Mouse (Mus musculus): ENCODE results near the gene Yju2.

The Yju2 gene

GRCm38 (mm10) chr17:55959946-55960740, 1.2 kb downstream of the Yju2 start:
- in situ Hi-C loops (cut with MboI; ENCODE audit: low sequenced_read_pairs) = no loop called here

GRCm38 (mm10) chr17:55960791-55961190, 1.9 kb downstream of the Yju2 start:
- in situ Hi-C loops (cut with MboI; ENCODE audit: low sequenced_read_pairs) = no loop called here

- in situ Hi-C loops (cut with MboI; ENCODE audit: low sequenced_read_pairs) = no loop called here
These were observed 2.7 kb downstream of the Yju2 start for GRCm38 (mm10) chr17:55961631-55962030.

GRCm38 (mm10) chr17:55963171-55963570, 4.3 kb downstream of the Yju2 start:
- in situ Hi-C loops (cut with MboI; ENCODE audit: low sequenced_read_pairs) = no loop called here

- in situ Hi-C loops (cut with MboI; ENCODE audit: low sequenced_read_pairs) = no loop called here
These were observed 5.6 kb downstream of the Yju2 start for GRCm38 (mm10) chr17:55964496-55964895.

- in situ Hi-C loops (cut with MboI; ENCODE audit: low sequenced_read_pairs) = no loop called here
These were observed 6.1 kb downstream of the Yju2 start for GRCm38 (mm10) chr17:55964996-55965395.

- in situ Hi-C loops (cut with MboI; ENCODE audit: low sequenced_read_pairs) = no loop called here
These were observed 8.3 kb downstream of the Yju2 start for GRCm38 (mm10) chr17:55967186-55967585.

GRCm38 (mm10) chr17:55968210-55968609, 9.3 kb downstream of the Yju2 start:
- in situ Hi-C loops (cut with MboI; ENCODE audit: low sequenced_read_pairs) = no loop called here

GRCm38 (mm10) chr17:55969560-55969959, 10.7 kb downstream of the Yju2 start:
- in situ Hi-C loops (cut with MboI; ENCODE audit: low sequenced_read_pairs) = no loop called here

GRCm38 (mm10) chr17:55969966-55970891, 11.3 kb downstream of the Yju2 start, which contains the start of gene Shd:
TSS of gene Shd (plus strand) at chr17:55970467.
- in situ Hi-C loops (cut with MboI; ENCODE audit: low sequenced_read_pairs) = no loop called here

- in situ Hi-C loops (cut with MboI; ENCODE audit: low sequenced_read_pairs) = no loop called here
These were observed 12.6 kb downstream of the Yju2 start for GRCm38 (mm10) chr17:55971453-55971852.

- in situ Hi-C loops (cut with MboI; ENCODE audit: low sequenced_read_pairs) = no loop called here
These were observed 17.5 kb downstream of the Yju2 start for GRCm38 (mm10) chr17:55976255-55976862.

- in situ Hi-C loops (cut with MboI; ENCODE audit: low sequenced_read_pairs) = no loop called here
These were observed 18.4 kb downstream of the Yju2 start for GRCm38 (mm10) chr17:55977301-55977700.

- in situ Hi-C loops (cut with MboI; ENCODE audit: low sequenced_read_pairs) = no loop called here
These were observed 27.4 kb downstream of the Yju2 start, which contains the start of gene Fsd1 for GRCm38 (mm10) chr17:55986030-55986961. TSS of gene Fsd1 (plus strand) at chr17:55986509.

- in situ Hi-C loops (cut with MboI; ENCODE audit: low sequenced_read_pairs) = no loop called here
These were observed 31.5 kb downstream of the Yju2 start for GRCm38 (mm10) chr17:55990278-55990898.

- in situ Hi-C loops (cut with MboI; ENCODE audit: low sequenced_read_pairs) = no loop called here
These were observed 37.1 kb downstream of the Yju2 start for GRCm38 (mm10) chr17:55996007-55996406.

GRCm38 (mm10) chr17:55999794-56000499, 41.0 kb downstream of the Yju2 start:
- in situ Hi-C loops (cut with MboI; ENCODE audit: low sequenced_read_pairs) = no loop called here

- in situ Hi-C loops (cut with MboI; ENCODE audit: low sequenced_read_pairs) = no loop called here
These were observed 44.1 kb downstream of the Yju2 start for GRCm38 (mm10) chr17:56003000-56003399.

GRCm38 (mm10) chr17:56005415-56006061, 46.6 kb downstream of the Yju2 start, which contains the start of the genes Stap2 and Mpnd:
TSS of gene Stap2 (minus strand) at chr17:56005584.
TSS of gene Mpnd (plus strand) at chr17:56005711.
- in situ Hi-C loops (cut with MboI; ENCODE audit: low sequenced_read_pairs) = no loop called here

All from CH12F3 (cell line).